Mouse (Mus musculus) right cerebral cortex, postnatal 4 days (tissue): ENCODE measurements around the gene Kif1b.
"Not testable (repeated sequence)": the region's sequence is repeated elsewhere in the genome, so short reads cannot be mapped to it uniquely, and the experiment has no call there.

Experiments
- DNase-seq: peaks from one replicate; pipeline ENCODE4 v3.0.0-alpha.2; 2022

Gene Kif1b

GRCm38 (mm10) chr4:149215982-149216381, 91.5 kb downstream of the Kif1b start:
- DNase-seq, result no peak

- no peak for DNase-seq
Measured at GRCm38 (mm10) chr4:149215397-149215796, 92.1 kb downstream of the Kif1b start.

- DNase-seq, result not testable (repeated sequence)
Measured at GRCm38 (mm10) chr4:149214468-149214867, 93.0 kb downstream of the Kif1b start.

- no peak for DNase-seq
Measured at GRCm38 (mm10) chr4:149213466-149213865, 94.0 kb downstream of the Kif1b start.

- DNase-seq, result not testable (repeated sequence)
Measured at GRCm38 (mm10) chr4:149211441-149211840, 96.1 kb downstream of the Kif1b start.

- DNase-seq, result no peak
Measured at GRCm38 (mm10) chr4:149202467-149202866, 105.0 kb downstream of the Kif1b start.

GRCm38 (mm10) chr4:149201110-149201509, 106.4 kb downstream of the Kif1b start:
- no peak for DNase-seq

GRCm38 (mm10) chr4:149197180-149197579, 110.3 kb downstream of the Kif1b start:
- no peak for DNase-seq

- no peak for DNase-seq
Measured at GRCm38 (mm10) chr4:149191103-149191502, 116.4 kb downstream of the Kif1b start.

GRCm38 (mm10) chr4:149188563-149188962, 118.9 kb downstream of the Kif1b start:
- DNase-seq, result no peak

GRCm38 (mm10) chr4:149182755-149183154, 124.7 kb downstream of the Kif1b start:
- no peak for DNase-seq

- no peak for DNase-seq
Measured at GRCm38 (mm10) chr4:149182192-149182591, 125.3 kb downstream of the Kif1b start.

GRCm38 (mm10) chr4:149179573-149179972, 127.9 kb downstream of the Kif1b start:
- DNase-seq, result no peak

GRCm38 (mm10) chr4:149179160-149179559, 128.3 kb downstream of the Kif1b start:
- no peak for DNase-seq

- DNase-seq, result no peak
Measured at GRCm38 (mm10) chr4:149178328-149178727, 129.2 kb downstream of the Kif1b start.

- DNase-seq, result no peak
Measured at GRCm38 (mm10) chr4:149177046-149177445, 130.4 kb downstream of the Kif1b start.

GRCm38 (mm10) chr4:149176645-149177044, 130.8 kb downstream of the Kif1b start:
- DNase-seq, result no peak

- DNase-seq, result no peak
Measured at GRCm38 (mm10) chr4:149173661-149174060, 133.8 kb downstream of the Kif1b start.

GRCm38 (mm10) chr4:149172666-149173065, 134.8 kb downstream of the Kif1b start:
- DNase-seq, result no peak

- DNase-seq, result no peak
Measured at GRCm38 (mm10) chr4:149172083-149172482, 135.4 kb downstream of the Kif1b start.

- DNase-seq, result no peak
Measured at GRCm38 (mm10) chr4:149171581-149171981, 135.9 kb downstream of the Kif1b start.

- DNase-seq, result no peak
Measured at GRCm38 (mm10) chr4:149170394-149170931, 137.0 kb downstream of the Kif1b start.

GRCm38 (mm10) chr4:149169926-149170325, 137.6 kb downstream of the Kif1b start:
- not testable (repeated sequence) for DNase-seq

- no peak for DNase-seq
Measured at GRCm38 (mm10) chr4:149168016-149168415, 139.5 kb downstream of the Kif1b start.

GRCm38 (mm10) chr4:149166957-149167611, 140.4 kb downstream of the Kif1b start:
- DNase-seq, result no peak
